Mouse (Mus musculus) brown adipose tissue, adult 24 weeks (tissue): ENCODE results near the gene Fam53b. TPM values are rescaled to one million over a fixed set of nuclear protein-coding genes. Genes with fewer than 3 reads are reported as not detected.
"Not testable (repeated sequence)": the region's sequence is repeated elsewhere in the genome, so short reads cannot be mapped to it uniquely, and the experiment has no call there.

ENCODE experiments used
- H3K27ac ChIP-seq: fragments of 200-500 bp; replicated peaks from 2 replicates; pipeline ENCODE4 v1.5.1; 2012; ENCODE audit warnings: low read depth, mild to moderate bottlenecking, low read length
- H3K4me1 ChIP-seq: fragments of 200-500 bp; 2 replicates; pipeline ENCODE4 v1.6.1; 2012; ENCODE audit warnings: low read length, mixed read lengths; ENCODE audit not compliant: control insufficient read depth, insufficient read depth, insufficient read length
- H3K4me3 ChIP-seq: fragments of 200-500 bp; 2 replicates; pipeline ENCODE4 v1.5.1; 2012; ENCODE audit warnings: low read depth, mild to moderate bottlenecking, low read length, moderate library complexity; ENCODE audit not compliant: insufficient read depth
- polyA plus RNA-seq: library from polyadenylated mRNA; stranded (reverse); fragments of >200 nt; gene quantifications from 2 replicates; pipeline ENCODE4 v1.2.4, GENCODE M21; 2012; ENCODE audit not compliant: missing spikeins, insufficient read depth, insufficient read length

The Fam53b gene
- polyA plus RNA-seq, 1 experiment: 44.1 TPM

DNA sequence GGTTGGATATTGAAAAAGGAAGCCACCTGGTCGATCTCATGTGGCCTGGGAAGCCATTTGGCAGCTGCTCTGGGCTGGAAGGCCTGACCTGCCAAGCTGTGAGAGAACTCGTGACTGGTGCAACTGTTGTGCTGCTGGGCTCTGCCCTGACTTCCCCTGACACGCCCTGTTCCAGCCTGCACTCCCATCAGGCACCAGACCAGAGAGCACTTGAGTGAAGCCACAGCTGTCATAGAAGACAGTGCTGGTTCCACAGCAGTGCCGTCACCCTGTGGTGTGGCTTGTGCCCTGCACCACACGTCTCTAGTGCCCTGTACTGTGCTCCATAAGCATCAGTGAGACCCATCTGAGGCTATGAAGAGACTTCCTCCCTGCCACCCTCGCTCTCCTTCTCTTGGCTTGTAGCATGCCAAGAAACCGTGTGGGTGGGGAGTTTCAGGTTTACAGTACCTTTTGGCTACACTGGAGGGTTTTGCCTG is 141.2 kb downstream of the Fam53b start:
- peaks cover 45% of the 10 kb centered on the region for H3K4me1 ChIP-seq
- peak overlapping the region; percentile 98 for H3K27ac ChIP-seq

DNA sequence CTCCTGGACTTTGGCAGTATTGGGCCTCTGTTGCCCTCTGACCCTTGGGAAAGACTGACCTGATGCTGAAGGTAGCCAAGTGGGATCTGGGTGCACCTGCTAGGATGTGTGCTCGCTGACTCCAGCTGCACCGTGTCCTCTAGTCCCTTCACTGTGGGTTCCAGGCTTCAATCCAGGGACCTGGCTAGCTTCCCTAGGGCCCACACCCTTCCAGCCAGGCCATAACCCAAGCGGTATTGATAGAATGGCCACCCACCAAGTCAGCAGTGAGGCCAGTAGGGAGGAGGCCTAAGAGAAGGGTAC is 142.9 kb downstream of the Fam53b start:
- Histone ChIP-seq H3K27ac (peak overlapping the region; percentile 98), H3K4me3 (no peak overlapping the region), H3K4me1 (peaks cover 45% of the 10 kb centered on the region)

More for the DNA sequence above, 141.2 kb downstream of the Fam53b start:
- H3K4me3 ChIP-seq: no peak overlapping the region

DNA sequence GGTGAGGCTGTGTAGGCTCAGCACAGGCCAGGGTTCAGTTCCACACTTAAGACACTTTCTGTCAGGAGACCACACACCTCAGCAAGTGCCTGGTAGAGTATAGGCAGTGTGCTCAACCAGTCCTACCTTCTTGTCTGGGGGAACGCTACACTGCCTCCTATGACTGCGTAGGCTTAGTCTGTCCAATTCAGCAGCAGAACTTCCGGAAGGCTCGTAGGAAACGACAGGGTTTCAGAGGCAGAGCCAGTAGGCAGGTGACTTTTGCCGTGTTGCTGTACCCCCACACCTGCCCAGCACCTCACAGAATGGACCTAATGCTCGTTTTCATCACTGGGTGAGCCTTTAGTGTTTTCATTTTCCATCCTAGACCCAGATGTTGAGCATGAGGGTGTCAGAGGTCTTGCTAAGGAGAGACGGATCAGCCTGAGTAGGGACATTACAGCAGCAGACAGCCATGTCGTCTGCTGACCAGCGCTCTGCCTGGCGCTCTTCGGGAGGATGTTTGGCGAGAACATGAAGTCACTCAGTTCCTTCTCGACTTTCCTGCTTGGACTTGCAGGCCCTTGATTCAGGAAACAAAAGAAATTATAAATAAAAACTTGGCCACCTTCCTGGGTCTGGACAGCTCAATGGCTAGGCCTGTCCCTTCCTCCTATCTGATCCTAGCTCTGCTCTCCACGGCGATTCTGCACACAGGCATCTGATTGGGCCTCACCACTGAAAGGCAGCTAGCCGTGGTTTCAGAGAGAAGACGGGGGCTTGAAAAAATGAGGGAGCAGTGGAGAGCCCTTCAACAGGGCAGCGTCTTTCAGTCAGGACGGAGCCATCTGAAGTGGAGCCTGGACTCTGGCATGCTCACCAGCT is 143.5 kb downstream of the Fam53b start:
- Histone ChIP-seq H3K27ac (peak overlapping the region; percentile 98), H3K4me3 (no peak overlapping the region), H3K4me1 (peaks cover 45% of the 10 kb centered on the region)

DNA sequence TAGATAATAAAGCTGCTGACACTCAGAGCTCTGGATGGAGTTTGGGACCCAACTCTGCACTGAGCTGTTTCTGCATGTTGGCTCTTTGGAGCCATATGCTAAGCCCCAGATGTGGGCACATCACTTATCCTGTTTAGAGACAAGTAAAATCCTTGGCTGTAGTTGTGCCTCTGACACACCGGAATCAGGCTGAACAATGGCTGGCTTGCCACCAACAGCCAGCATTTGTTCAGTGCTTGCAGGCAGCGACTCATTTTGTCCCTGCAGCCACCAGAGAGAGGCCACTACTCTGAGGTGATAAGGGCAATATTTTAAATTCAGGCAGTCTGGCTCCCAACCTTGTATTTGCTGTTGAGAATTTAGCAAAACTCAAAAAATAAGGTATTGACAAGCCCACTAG is 145.1 kb downstream of the Fam53b start:
- Histone ChIP-seq H3K4me1 (peaks cover 36% of the 10 kb centered on the region), H3K27ac (peak overlapping the region; percentile 98)

DNA sequence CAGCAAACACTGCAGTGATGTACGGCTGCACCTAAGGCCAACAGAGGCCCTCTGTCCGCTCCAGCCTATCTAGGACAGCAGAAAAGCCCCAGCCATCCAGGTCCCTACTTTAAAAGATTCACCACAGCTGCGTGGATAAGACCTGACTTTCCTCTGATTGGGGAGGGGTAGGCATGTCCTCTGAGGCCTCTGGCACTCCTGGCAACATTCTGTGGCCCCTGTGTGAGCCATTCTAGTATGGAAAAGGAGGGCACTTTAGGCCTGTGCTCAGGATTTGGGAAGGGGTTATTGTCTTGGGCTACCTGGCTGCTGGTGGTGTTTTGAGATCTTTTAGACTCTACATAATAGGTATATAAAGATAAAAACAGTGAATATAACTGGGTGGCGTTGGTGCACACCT is 147.2 kb downstream of the Fam53b start:
- Histone ChIP-seq H3K4me3 (no peak overlapping the region), H3K27ac (no peak overlapping the region), H3K4me1 (peaks cover 28% of the 10 kb centered on the region)

More for the DNA sequence above, 145.1 kb downstream of the Fam53b start:
- no peak overlapping the region for H3K4me3 ChIP-seq

DNA sequence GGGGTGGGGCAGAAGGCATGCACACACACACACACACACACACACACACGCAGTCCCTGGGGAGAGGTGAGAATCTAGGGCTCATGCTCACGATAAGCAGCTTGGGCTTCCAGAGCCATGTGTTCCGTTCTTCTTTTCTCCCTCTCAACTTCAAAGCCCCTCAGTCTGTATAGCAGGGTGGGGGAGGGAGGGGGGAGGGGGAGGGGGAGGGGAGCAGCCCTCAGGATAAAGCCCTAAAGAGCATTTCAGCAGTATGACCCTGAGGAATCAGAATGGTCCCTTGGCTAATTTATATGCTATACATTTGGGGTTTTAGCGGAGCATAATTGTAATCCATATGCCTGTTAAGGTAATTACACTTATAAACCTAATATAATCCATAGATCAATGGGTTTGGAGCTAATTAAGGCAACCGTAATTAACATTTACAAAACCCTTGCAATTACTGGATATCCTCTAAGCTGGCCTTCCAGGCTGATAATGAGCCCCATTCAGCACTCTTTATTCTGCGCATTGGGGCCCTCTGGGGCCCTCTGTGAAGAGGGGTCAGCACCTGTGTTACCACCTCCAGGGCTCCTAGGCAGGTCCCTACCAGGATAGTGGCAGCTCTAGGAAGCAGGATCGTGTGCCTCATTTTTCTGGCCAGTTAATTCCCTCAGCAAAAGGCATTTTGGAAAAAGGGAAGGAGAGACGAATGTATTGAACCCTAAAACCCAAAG is 147.9 kb downstream of the Fam53b start:
- H3K27ac ChIP-seq: no peak overlapping the region
- H3K4me3 ChIP-seq: no peak overlapping the region
- H3K4me1 ChIP-seq: peaks cover 24% of the 10 kb centered on the region

DNA sequence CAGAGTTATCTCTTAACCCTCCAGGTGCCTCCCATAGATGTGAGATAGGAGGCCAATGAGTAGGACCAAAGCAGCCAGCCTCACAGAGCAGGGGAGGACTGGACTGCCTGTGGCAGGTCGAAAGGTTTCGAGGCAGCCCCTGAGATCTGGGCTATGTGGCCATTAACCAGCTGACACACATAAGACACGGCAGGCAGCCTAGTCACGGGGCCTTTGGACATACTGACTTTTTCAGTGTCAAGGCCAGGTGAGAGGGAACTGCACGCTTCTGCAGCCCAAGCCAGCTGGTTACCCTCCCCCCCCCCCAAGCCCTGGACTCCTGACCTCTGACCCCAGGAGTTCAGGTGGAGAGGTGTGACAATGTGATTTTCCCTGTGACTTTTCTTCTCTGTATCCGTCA is 148.9 kb downstream of the Fam53b start:
- Histone ChIP-seq H3K4me1 (peaks cover 22% of the 10 kb centered on the region), H3K27ac (no peak overlapping the region), H3K4me3 (no peak overlapping the region)

DNA sequence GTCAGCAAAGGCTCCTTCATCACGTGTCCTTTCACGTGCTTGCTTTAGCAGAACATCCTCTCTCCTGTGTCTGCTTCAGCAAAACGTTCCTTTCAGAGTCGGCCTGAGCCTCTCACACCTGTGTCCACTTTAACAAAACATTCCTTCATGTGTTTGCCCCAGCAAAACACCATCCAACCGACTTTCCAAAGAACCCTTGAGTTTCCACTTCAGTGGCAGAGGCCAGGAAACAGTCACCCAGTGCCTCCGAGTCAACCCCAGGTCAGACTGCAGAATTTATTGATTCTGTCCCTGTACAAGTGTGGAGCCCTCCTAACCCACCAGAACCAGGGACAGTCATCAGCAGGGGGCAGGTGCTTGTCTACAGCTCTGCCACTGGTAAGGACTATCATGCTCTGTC is 150.9 kb downstream of the Fam53b start:
- H3K27ac ChIP-seq, H3K4me3 ChIP-seq: not testable (repeated sequence)
- H3K4me1 ChIP-seq: peaks cover 30% of the 10 kb centered on the region

Other genes starting within 250 kb of the Fam53b start
- 50.3 and 75.2 TPM in 2 replicates for gene Oat, start 237.5 kb downstream of the Fam53b start, polyA plus RNA-seq
- gene Nkx1-2, start 214.2 kb downstream of the Fam53b start, polyA plus RNA-seq: not detected in 2 replicates
- 11.1 and 13.9 TPM in 2 replicates for gene Lhpp, start 203.2 kb downstream of the Fam53b start, polyA plus RNA-seq
- gene Eef1akmt2, start 38.8 kb upstream of the Fam53b start, polyA plus RNA-seq: 28.0 and 35.9 TPM in 2 replicates
- 24.7 and 25.6 TPM in 2 replicates for gene Abraxas2, start 45.3 kb upstream of the Fam53b start, polyA plus RNA-seq
- gene Zranb1, start 117.3 kb upstream of the Fam53b start, polyA plus RNA-seq: 11.4 and 13.0 TPM in 2 replicates